Mouse (Mus musculus): ENCODE results near the gene Cdc42bpa. TPM values are rescaled to one million over a fixed set of nuclear protein-coding genes. Genes with fewer than 3 reads are reported as not detected.

Cdc42bpa gene
- total RNA-seq, 2 experiments from 2014 or later = 185 to 187 TPM

DNA sequence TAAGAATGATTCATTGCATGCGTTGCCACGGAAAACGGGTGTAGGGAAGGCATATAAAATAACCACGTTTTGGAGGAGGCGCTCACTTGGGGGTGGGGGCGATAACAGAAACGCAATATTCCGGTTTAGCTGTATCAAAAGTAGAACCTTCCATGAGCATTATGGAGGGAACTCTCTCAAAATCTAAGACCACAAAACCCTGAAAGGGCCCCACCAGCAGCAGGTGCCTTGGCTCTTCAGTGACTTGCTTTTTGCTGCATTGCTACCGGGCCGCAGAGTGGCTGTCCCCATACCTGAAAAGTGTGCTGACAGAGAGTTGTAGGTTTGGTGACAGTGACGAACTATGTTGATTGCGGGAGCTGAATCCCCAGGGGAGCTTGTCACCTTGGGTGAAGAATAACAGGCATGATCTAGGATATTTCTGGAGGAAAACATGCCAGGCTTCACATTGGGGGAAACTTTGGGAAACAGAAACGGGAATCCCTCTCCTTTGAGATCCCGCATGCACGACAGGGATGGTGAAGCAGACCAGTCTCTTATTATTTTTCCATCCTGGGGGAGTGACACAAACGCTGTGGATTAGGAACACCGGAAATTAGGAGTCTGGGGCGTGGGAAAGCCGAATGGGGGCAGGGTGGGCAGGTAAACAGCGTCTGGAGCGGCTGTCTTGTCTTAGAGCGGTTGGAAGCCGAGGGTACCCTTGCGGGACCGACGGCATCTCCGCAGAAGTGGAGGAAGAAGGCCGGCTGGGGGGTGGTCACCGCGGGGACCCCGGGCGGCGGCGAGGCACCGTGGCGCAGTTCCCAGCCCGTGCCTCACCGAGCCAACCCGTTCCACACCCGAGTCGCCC is 1.2 kb upstream of the Cdc42bpa start:
- intact Hi-C loops (cut with DNase I) = no loop called here

DNA sequence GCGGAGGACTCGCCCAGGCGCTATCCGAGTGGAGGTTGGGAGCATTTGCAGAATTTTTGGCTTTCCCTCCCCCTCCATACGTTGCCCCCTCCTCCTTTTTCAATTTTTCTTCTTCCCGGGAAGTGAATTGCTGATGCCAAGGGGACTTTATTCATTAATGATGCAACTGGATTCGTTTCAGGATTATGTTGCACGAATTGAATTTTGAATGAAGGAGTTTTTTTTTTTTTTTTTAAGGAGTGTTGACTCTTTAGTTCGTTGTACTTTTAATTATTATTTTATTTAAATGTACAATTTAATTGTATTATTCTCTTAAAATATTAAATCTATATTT is 238 bp downstream of the Cdc42bpa start:
- intact Hi-C loops (cut with DNase I) = no loop called here
- no peak for DNase-seq

More for the DNA sequence above, 1.2 kb upstream of the Cdc42bpa start:
- DNase-seq = no peak

DNA sequence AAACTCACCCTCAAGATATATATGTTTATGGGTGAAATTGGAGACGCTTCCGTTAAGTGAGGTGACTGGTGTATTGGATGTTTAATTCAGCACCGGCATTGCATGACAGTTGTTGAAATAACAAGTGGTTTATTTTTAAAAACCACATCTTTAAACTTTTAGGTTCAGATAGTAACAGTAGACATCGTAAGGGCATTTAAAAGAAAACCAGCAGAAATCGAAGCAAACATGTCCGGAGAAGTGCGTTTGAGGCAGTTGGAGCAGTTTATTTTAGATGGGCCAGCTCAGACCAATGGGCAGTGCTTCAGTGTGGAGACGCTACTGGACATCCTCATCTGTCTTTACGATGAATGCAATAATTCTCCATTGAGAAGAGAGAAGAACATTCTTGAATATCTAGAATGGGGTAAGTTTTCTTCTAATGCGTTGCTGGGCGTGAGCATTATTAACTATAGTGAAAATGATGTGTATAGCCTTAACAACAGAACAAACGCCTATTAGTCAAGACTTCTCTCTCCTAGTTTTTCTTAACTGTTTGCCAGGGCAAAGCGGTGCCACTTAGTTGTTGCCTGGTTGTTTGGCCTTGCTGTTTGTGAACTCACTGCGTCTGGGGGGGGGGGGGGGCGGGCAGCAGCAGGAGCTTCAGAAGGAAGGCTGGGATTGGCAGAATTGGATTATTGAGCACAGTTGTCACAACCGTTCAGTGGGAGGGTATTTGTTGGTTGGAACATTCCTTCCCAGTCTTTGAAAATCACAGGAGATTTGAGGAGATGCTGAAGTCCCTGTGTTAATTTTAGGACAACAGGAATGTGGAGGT is 818 bp downstream of the Cdc42bpa start:
- no peak for DNase-seq
- intact Hi-C loops (cut with DNase I) = no loop called here

DNA sequence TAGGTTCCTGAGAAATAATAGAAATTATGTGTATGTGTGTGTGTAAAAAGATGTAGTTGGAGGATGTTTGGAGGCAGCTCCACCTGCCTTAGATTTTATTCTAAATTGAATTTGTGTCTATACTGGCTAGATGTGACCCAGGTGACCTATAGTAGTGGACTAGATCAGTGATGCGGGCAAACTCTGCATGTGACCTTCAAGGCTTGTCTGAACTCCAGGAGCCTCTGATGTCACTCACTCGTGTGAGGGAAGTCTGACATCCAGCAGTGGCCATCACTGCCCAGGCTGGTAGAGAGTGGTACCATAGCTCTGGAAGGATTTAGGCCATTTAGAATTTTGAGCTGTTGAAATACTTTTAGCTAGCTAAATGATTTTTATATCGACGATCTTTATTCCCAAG is 1.5 kb downstream of the Cdc42bpa start:
- intact Hi-C loops (cut with DNase I) = no loop called here
- no peak for DNase-seq

DNA sequence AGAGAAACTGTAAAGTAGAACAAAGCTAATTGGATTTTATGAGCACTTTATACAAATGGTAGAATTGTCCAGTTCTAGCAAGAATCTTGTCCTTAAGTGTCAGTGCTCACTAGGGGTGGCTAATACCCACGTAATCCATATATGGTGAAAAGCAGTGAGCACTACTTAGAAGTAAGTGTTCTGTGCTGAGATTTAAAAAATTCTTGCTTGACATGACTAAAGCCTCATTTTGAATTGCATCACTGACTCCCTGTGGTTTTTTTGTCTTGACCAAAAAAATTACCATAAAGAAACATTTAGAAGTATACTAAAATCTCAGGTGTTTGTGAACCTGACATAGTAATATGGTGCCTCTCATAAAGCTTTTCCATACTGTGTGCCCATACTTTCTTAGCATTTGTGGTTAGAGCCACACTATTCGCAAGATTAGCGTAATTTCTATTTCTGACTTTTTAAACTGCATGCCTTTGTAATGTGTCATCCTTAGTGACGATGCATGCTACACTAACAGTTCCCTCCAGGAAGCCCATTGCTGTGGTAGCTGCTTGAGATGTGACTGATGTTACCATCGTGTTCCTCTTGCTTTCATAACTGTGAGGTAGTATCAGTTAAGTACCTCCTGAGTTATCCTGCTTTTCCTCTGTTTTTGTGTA is 9.6 kb downstream of the Cdc42bpa start:
- intact Hi-C loops (cut with DNase I) = loop anchor here (10.0 kb wide), 1 partner anchor 55 kb away; no protein-coding TSS in a partner anchor
- no peak for DNase-seq

DNA sequence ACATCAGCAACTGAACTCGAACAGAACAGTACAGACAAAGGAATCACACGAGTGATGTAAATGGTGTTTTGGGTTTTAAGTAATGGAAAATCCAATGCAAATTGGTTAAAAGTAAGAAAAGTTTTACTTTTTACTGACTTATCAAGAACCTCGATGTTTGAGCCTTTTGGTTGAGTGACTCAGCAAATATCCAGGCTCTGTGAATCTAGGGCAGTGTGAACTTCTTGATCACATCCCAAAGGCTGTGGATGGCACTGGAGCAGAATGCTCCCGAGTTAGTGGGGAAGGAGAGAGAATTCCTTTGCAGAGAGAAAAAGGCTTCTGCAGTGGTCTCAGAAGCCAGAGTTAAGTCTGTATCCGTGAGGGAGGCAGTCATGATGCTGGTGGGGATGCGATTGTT is 14.7 kb downstream of the Cdc42bpa start:
- intact Hi-C loops (cut with DNase I) = loop anchor here (10.0 kb wide), 1 partner anchor 50 kb away; no protein-coding TSS in a partner anchor
- DNase-seq = no peak

DNA sequence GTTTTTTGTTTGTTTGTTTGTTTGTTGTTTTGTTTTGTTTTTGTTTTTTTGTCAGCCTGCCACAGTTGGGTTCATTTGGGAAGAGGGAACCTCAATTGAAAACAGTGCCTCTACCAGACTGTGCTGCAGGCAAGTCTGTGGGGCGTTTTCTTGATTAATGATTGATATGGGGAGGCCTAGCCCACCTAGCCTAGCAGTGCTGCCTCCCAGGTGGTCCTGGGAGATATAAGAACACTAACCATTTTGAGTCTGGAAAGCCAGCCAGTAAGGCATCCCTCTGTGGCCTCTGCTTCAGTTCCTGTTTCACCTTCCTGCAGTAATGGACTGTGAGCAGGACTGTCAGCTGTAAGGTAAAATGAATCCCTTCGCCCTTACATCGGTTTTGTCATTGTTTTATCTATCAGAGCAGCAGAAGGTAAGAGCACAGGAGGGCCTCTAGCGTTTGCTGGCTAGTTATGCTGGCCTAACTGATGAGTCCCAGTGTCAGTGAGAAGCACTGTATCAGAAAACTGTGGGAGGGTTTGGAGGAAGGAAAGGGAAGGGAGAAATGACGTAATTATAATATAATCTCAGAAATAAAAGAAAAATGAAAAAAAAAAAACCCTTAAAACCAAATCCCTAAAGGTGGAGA is 15.5 kb downstream of the Cdc42bpa start:
- DNase-seq = no peak
- intact Hi-C loops (cut with DNase I) = loop anchor here (10.0 kb wide), 1 partner anchor 49 kb away; no protein-coding TSS in a partner anchor

DNA sequence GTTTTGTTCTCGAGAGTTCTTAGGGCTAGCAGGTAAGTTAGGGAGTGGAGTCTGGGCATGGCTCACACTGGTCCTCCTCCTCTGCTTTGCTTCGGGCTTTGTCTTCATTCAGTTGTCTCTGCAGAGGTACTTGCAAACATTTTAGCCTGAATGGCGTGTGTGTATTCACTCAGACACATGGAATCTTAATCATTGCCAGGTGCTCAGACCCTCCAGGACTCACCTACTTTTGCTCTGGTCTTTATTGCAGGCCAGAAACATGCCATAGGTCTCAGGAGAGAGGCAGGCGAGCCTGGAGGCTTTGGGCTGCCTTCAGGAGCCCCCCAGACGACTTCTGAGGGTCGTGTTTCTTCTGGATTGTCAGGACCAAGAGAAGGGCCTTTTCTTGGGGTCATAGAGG is 17.2 kb downstream of the Cdc42bpa start:
- DNase-seq = no peak
- intact Hi-C loops (cut with DNase I) = loop anchor here (10.0 kb wide), 1 partner anchor 47 kb away; no protein-coding TSS in a partner anchor

DNA sequence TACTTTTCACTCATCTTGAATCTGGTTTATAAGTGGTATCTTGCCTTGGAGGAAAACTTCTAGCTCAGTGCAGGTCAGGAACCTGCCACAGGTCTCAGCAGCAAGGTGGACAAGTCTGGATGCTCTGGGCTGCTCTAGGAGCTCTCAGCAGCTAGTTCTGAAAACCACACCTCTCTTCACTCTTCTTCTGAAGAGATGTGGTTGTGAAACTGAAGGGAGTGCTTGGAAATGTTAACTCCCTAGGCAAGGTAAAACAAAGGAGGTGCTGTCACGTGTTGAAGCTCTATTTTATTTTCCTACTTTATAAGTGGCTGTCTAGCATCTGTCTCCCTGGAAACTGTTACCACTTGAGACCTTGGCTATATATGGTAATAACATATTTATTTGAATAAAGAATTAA is 18.5 kb downstream of the Cdc42bpa start:
- intact Hi-C loops (cut with DNase I) = loop anchor here (10.0 kb wide), 1 partner anchor 46 kb away; no protein-coding TSS in a partner anchor
- DNase-seq = no peak

DNA sequence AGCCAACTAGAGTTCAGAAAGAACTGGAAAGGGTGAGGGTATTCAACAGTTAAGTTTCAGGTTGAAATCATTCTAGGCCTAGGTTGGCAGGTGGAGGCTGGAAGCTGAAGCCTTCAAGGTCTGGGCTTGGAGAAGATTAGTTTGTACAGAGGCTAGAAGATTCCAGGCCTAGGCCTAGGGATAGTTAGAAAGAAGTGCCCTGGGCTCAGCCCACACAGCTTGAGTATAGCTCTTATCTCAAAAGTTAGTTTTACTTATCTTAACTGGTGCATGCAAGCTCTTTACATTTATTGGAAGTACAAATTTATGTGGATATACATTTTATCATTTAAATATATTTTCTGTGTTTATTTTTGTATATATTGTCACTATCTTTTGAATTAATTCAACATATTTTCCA is 21.4 kb downstream of the Cdc42bpa start:
- no peak for DNase-seq
- intact Hi-C loops (cut with DNase I) = no loop called here

DNA sequence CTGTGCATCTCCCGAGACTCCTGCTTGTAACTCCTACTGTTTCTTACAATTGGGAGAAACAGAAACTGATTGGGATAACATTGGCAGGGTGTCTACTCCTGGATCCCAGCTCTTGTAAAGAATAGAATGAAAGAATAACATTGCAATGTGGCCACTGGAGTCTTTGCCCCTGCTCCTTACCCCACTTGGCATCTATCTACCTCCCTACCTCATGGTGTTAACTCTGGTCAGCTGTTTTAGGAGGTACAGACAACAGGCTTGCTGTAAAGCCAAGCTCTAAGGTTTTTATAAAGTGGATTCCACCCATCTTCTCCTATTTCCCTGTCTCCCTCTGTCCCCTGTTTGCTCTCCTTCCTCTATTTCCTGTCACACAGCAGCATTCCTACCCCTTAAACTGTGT is 21.9 kb downstream of the Cdc42bpa start:
- no peak for DNase-seq
- intact Hi-C loops (cut with DNase I) = no loop called here

DNA sequence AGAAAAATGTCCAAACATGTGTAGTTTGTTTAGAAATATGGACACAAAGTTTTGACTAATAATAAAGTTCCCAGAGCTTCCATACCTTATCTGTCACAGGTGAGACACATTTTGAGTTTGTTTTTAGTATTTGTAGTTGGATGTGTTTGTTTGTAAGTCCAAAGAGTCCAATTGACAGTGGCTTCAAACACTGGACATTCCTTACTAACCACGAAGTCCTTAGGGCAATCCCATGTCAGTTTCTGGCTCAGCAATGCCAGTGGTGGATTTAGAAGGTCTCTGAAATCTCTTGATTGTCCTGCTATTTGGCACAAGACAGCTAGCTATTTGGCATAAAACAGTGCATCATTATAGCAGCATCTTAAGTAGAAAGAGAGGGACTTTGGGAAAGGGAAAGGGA is 22.7 kb downstream of the Cdc42bpa start:
- intact Hi-C loops (cut with DNase I) = no loop called here
- DNase-seq = no peak

DNA sequence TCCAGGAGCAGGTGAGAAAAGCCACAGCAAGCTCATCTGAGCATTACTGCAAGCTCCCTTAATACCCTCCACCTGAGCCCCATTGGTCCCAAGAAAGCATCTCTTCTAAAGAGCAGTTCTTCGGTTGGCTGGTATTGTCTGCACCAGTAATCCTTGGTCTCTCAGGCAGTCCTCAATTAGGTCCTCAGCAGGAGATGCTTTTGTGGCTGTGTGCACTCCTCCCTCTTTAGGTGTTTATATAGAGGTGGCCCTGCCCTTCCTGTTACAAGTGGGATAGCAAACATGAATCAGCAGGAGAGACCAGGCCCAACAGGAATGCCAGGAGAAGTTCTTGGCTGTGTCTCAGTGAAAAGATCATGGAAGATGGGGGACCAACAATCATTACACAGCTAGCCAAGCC is 23.9 kb downstream of the Cdc42bpa start:
- intact Hi-C loops (cut with DNase I) = no loop called here
- DNase-seq = no peak

DNA sequence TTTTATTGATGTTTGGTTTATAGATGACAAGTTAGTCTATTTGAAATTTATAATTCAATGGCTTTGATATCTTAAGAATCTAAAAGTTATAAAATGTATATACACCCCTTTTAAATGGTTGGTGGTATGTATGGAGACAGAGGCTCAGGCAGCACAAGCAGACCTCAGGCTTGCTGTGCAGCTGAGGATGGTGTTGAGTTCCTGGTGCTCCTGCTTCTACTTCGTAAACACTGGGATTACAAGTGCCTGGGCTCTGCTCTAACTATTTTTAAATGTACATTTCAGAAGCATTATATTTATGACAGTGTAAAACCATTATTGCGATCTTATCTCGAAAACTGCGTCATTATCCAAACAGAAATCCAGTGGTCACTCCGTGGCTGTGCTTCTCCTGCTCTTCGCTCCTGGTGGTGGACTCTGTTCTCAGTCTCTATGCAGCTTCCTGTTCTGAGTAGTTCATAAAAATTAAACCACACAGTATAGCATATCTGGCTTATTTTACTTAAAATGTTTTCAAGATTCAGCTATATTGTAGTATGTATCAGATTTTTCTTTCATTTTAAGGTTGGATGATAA is 31.5 kb downstream of the Cdc42bpa start:
- no peak for DNase-seq
- intact Hi-C loops (cut with DNase I) = no loop called here

DNA sequence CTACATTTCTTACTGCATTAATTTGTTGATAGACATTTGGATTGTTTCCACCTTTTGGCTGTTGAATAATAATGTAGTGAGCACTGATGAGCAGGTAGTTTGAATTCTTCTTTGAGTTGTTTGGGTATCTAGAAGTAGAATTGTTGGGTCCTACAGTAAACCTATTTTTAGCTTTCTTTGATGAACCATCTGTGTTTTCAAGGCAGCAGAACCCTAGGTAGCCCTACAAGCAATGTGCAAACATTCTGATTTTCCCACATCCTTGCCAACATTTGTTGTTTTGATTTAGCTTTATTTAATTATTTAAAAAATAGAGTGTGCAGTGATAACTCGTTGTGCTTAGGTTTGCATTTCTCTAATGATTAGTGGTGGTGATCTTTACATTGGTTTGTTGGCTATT is 32.0 kb downstream of the Cdc42bpa start:
- DNase-seq = no peak
- intact Hi-C loops (cut with DNase I) = no loop called here

DNA sequence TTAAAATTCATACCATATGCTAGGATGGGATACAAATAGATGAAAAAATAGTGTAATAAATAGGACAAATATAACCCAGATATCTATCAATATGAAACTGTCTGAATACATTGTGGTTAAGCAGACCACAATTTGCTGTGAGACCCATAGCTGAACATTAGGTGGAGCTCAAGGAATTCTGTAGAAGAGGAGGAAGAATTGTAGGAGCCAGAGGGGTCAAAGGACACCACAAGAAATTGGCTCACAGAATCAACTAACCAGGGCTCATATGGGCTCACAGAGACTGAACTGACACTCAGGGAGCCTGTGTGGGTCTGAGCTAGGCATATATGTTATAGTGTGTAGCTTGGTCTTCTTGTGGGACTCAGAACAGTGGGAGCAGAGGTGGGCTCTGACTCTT is 47.8 kb downstream of the Cdc42bpa start:
- no peak for DNase-seq
- intact Hi-C loops (cut with DNase I) = no loop called here

DNA sequence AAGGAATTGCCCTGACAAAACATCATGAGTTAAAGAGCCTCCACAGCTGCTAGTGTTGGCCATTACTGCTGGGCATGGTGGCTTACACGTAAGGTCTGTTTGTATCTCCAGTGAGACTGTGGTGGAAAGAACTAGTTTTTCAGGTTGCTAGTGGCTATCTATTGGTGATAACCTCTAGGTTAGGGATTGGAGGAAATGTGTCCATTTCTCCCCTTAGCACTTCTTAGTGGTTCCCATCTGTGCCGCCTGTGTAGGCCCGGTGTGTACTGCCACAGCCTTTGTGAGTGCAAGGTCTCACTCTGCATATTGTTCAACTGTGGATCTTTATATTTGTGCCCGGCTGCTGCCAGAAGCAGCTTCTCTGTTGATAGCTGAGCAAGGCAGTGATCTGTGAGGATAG is 53.2 kb downstream of the Cdc42bpa start:
- DNase-seq = no peak
- intact Hi-C loops (cut with DNase I) = no loop called here

DNA sequence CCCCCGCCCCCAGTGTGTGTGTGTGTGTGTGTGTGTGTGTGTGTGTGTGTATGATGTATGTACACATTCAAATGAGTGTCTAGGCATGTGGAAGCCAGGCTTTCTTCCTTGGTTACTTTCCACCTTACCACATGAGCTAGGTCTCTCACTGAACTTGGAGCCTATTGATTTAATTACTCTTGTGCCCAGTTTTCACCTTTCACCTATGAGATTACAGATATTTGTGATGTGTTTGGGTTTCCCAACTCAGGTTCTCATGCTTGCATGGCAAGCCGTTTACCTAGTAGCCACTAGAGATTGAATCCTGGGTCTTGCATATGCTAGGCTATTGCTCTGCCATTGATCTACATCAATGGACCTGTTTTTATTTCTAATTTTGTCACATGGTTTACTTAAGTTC is 57.9 kb downstream of the Cdc42bpa start:
- intact Hi-C loops (cut with DNase I) = no loop called here
- no peak for DNase-seq

DNA sequence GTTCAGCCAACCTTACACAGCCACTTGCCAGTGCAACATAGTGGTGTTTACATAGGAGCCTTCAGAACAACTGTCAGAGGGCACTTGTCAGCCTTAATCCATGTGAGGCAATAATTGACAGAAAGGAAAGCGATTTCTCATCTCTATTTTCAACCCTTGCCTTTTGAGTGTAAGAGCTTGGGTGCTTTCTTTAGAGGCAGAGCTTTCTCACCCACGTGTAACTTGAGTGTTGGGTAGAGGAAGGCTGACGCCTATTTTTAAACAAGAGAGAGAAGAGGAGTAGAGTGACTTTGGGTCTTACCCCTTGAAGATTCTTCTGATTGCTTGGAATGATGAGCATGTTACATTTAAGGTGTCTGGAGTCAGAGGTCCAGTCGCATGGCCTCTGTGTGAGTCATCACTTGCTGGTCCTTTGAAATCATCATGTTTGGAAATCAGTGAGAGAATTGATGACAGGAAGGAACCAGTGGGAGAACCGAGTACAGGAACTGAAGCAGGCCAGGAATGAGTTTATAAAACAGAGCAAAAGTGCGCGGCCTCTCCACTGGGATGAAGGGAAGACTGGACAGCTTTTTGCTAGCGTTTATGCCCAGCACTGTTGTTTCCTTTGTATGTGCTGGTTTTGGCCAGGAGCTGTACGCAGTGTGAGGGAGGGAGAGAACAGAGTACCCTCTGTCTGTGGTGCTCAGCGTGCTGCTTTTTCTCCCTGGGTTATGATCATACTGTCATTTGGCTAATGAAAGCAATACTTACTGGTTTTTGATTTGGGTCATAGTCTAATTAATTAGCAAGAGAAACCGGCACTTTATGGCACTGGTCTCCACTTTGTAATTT is 61.4 kb downstream of the Cdc42bpa start:
- DNase-seq = peak; percentile 6
- intact Hi-C loops (cut with DNase I) = loop anchor here (10.0 kb wide), 1 partner anchor 47 kb away; no protein-coding TSS in a partner anchor
